16 mouse cellular contexts compared by ENCODE assay signal in the genomic region with DNA sequence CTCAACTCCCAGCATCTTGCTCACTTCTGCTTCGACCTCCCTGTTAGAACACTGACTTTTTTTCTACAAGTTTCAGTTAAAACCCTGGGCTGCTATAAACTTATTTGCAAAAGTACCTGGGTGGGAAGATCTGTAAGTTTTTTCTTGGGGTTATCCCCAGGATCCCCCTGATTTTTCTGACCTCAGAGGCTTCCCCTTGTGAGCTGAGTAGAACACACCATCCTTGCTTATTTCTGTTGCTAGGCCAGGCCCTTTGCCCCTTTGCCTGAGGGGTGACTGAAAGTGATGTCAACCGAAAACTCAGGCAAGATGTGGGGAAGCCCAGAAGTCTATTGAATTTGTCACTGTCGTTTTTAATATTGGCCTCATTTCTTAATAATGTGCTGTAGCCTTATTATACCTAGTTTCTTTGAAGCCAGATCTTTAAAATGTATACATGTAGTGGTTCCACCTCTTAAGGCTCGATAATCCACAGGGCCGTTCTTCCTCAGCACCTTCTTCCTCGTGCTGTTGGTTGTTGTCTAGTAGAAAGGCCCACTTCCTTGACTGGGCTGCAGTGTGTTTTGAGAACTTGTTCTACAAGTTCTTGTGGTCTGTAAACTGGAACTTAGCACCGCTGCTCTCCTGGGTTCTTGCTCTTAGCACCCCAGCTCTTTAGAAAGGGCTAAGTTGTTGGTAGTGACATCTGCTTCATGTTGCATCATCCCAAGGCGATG.
A peak's percentile ranks its signal among the peaks of the same experiment; 100 is the strongest.
DNase-seq lines count a peak whose midpoint lies in the region; ATAC-seq and TF ChIP-seq lines count a peak whose summit lies in the region.
"Had no signal": no experiment of that assay in that cellular context is flagged by ENCODE, and none has a peak within 500 bp of the region (broad histone marks: within the 10 kb centered on the region; RNA-seq: fewer than 3 reads in every experiment).

No protein-coding gene starts in this region.

- peak; percentile 40; the same call in 1 of the 2 replicates for TF ChIP-seq EP300 in CH12.LX (IDR thresholded peaks at IDR 0.05; ENCODE audit: low read length)

- no peak overlapping the region for H3K4me3 ChIP-seq in spleen, adult 2 months (ENCODE audit: extremely low read depth, insufficient read depth, insufficient read length)
- no peak overlapping the region for H3K4me3 ChIP-seq in CH12.LX (replicated peaks in 1 of 3; ENCODE audit: low read depth in 2 of 3, low read length in 2 of 3, poor library complexity in 1 of 3)
- H3K4me3 ChIP-seq in small intestine, adult 2 months (ENCODE audit: low read depth, low read length) = no peak overlapping the region
- no peak overlapping the region for H3K4me3 ChIP-seq in forebrain, embryonic 14.5 days (ENCODE audit: low read depth, low read length)
- no peak overlapping the region for H3K4me3 ChIP-seq in midbrain, embryonic 10.5 days
- H3K4me3 ChIP-seq: limb, embryonic 15.5 days; midbrain, embryonic 12.5 days had no signal

- peaks cover 57% of the 10 kb centered on the region for H3K4me1 ChIP-seq in spleen, adult 2 months (ENCODE audit: control insufficient read depth, insufficient read depth, insufficient read length)
- H3K4me1 ChIP-seq in CH12.LX (ENCODE audit: control insufficient read depth in 1 of 2, insufficient read depth in 2 of 2) = peaks cover 50 to 98% of the 10 kb centered on the region in 2 experiments
- H3K4me1 ChIP-seq in small intestine, adult 2 months (ENCODE audit: control insufficient read depth, insufficient read depth, insufficient read length, low read length) = peaks cover 21% of the 10 kb centered on the region
- H3K4me1 ChIP-seq in forebrain, embryonic 14.5 days (ENCODE audit: control insufficient read depth, insufficient read depth, low read length) = 0 out of 2 replicates have a peak, but pooled peaks cover 2% of the 10 kb centered on the region
- H3K4me1 ChIP-seq in midbrain, embryonic 10.5 days = peaks cover 9% of the 10 kb centered on the region

- peak in 1 of 2 experiments; percentile 39 for DNase-seq in spleen, adult 2 months (ENCODE audit: low read depth in 1 of 2, low spot score in 2 of 2)
- DNase-seq in spleen, postnatal 4 days (ENCODE audit: low spot score in 2 of 2) = no peak
- DNase-seq in CH12.LX (ENCODE audit: extremely low read depth) = peak; percentile 61
- DNase-seq in forebrain, embryonic 14.5 days (ENCODE audit: low spot score) = no peak
- DNase-seq in midbrain, embryonic 10.5 days (ENCODE audit: low spot score) = no peak
- DNase-seq: adrenal gland, adult 8-10 months; cerebellum, adult 8-10 months; gastrocnemius, postnatal 10 days; heart, postnatal 36 days; lung, embryonic 14.5 days; thymus, postnatal 25 days had no signal

- ATAC-seq in inflammation-experienced regulatory T-cells, adult 6 months = peak; percentile 21
- ATAC-seq in forebrain, embryonic 14.5 days = no peak

- peak overlapping the region; percentile 84 for H3K27ac ChIP-seq in spleen, adult 2 months (ENCODE audit: insufficient read depth, low read length)
- peak overlapping the region; percentile 92 for H3K27ac ChIP-seq in CH12.LX (ENCODE audit: insufficient read depth, low read depth)
- peak overlapping the region; percentile 53 for H3K27ac ChIP-seq in small intestine, adult 2 months (ENCODE audit: insufficient read depth, low read depth, low read length)
- no peak overlapping the region for H3K27ac ChIP-seq in forebrain, embryonic 14.5 days (ENCODE audit: low read depth, low read length)
- H3K27ac ChIP-seq in midbrain, embryonic 10.5 days (replicated peaks) = no peak overlapping the region
- H3K27ac ChIP-seq: limb, embryonic 15.5 days; midbrain, embryonic 12.5 days had no signal

- peak overlapping the region; percentile 50 for H3K9ac ChIP-seq in CH12.LX (ENCODE audit: insufficient read depth, low read depth)
- no peak overlapping the region for H3K9ac ChIP-seq in forebrain, embryonic 14.5 days (ENCODE audit: low read length)
- H3K9ac ChIP-seq: limb, embryonic 15.5 days; lung, embryonic 14.5 days; midbrain, embryonic 12.5 days had no signal

- TF ChIP-seq CTCF in spleen, adult 2 months (IDR thresholded peaks at IDR 0.05; ENCODE audit: extremely low read depth, insufficient read depth, insufficient read length, insufficient replicate concordance) = no peak
- TF ChIP-seq CTCF in CH12.LX (conservative IDR thresholded peaks at IDR 0.05 in 1 of 2, IDR thresholded peaks at IDR 0.05 in 1 of 2; ENCODE audit: low read depth in 2 of 2, low read length in 2 of 2) = no peak
- TF ChIP-seq CTCF in small intestine, adult 2 months (IDR thresholded peaks at IDR 0.05; ENCODE audit: extremely low read depth, insufficient read length, insufficient replicate concordance, low read depth, low read length) = no peak

- peaks cover 73% of the 10 kb centered on the region for H3K79me2 ChIP-seq in CH12.LX (replicated peaks; ENCODE audit: control insufficient read depth, extremely low read depth, insufficient read depth, poor library complexity, severe bottlenecking)

- no peak for TF ChIP-seq RAD21 in CH12.LX (IDR thresholded peaks at IDR 0.05; ENCODE audit: low read depth, low read length)

- no peaks in the 10 kb centered on the region for H3K9me3 ChIP-seq in CH12.LX (replicated peaks; ENCODE audit: low read length)
- H3K9me3 ChIP-seq in forebrain, embryonic 14.5 days (replicated peaks; ENCODE audit: control insufficient read depth, low read length) = no peaks in the 10 kb centered on the region
- H3K9me3 ChIP-seq in midbrain, embryonic 10.5 days (replicated peaks) = no peaks in the 10 kb centered on the region
- H3K9me3 ChIP-seq: limb, embryonic 15.5 days; midbrain, embryonic 12.5 days had no signal

- H3K36me3 ChIP-seq in spleen, adult 2 months (ENCODE audit: control insufficient read depth, insufficient read depth, low read length) = no peaks in the 10 kb centered on the region
- H3K36me3 ChIP-seq in CH12.LX (replicated peaks in 1 of 2; ENCODE audit: control insufficient read depth in 1 of 2, insufficient read depth in 1 of 2, low read length in 1 of 2) = peaks cover under 1 to 16% of the 10 kb centered on the region in 2 experiments
- no peaks in the 10 kb centered on the region for H3K36me3 ChIP-seq in small intestine, adult 2 months (ENCODE audit: control insufficient read depth, insufficient read depth, low read length)
- no peaks in the 10 kb centered on the region for H3K36me3 ChIP-seq in forebrain, embryonic 14.5 days (ENCODE audit: control insufficient read depth, insufficient read depth, low read length)
- 0 out of 2 replicates have a peak, but pooled peaks cover 2% of the 10 kb centered on the region for H3K36me3 ChIP-seq in midbrain, embryonic 10.5 days
- H3K36me3 ChIP-seq: limb, embryonic 15.5 days; midbrain, embryonic 12.5 days had no signal

- TF ChIP-seq POLR2A in spleen, adult 2 months (IDR thresholded peaks at IDR 0.05; ENCODE audit: low read depth, low read length) = no peak
- no peak for TF ChIP-seq POLR2A in CH12.LX (IDR thresholded peaks at IDR 0.05; ENCODE audit: low read depth, low read length)
- no peak for TF ChIP-seq POLR2A in small intestine, adult 2 months (IDR thresholded peaks at IDR 0.05; ENCODE audit: low read depth, low read length)

- 18% methylated on average over 8 of the region's 8 CpGs for WGBS in spleen, adult 2 months
- 47% methylated on average over 8 of the region's 8 CpGs for WGBS in small intestine, adult 2 months
- 82% methylated on average over 8 of the region's 8 CpGs for WGBS in forebrain, embryonic 14.5 days
- 89% methylated on average over 8 of the region's 8 CpGs for WGBS in midbrain, embryonic 10.5 days

- H3K4me2 ChIP-seq in CH12.LX (ENCODE audit: insufficient read depth, low read depth, poor library complexity, severe bottlenecking) = peak overlapping the region; percentile 77
- H3K4me2 ChIP-seq in forebrain, embryonic 14.5 days (ENCODE audit: low read length) = no peak overlapping the region
- H3K4me2 ChIP-seq: heart, embryonic 11.5 days; limb, embryonic 15.5 days; lung, embryonic 14.5 days; midbrain, embryonic 12.5 days had no signal

- no peaks in the 10 kb centered on the region for H3K27me3 ChIP-seq in spleen, adult 2 months (ENCODE audit: control insufficient read depth, insufficient read depth, low read length)
- no peaks in the 10 kb centered on the region for H3K27me3 ChIP-seq in CH12.LX (replicated peaks)
- no peaks in the 10 kb centered on the region for H3K27me3 ChIP-seq in small intestine, adult 2 months (ENCODE audit: control insufficient read depth, insufficient read depth, low read length)
- no peaks in the 10 kb centered on the region for H3K27me3 ChIP-seq in forebrain, embryonic 14.5 days (replicated peaks; ENCODE audit: control insufficient read depth, insufficient read depth, low read length)
- H3K27me3 ChIP-seq in midbrain, embryonic 10.5 days (ENCODE audit: low read depth, poor library complexity, severe bottlenecking) = no peaks in the 10 kb centered on the region
- H3K27me3 ChIP-seq: limb, embryonic 15.5 days; midbrain, embryonic 12.5 days had no signal

- in situ Hi-C loops in CH12.LX (cut with MboI; ENCODE audit: low pct_ligation_motif_present, low pct_unique_long_range_greater_than_20kb, low sequenced_read_pairs) = no loop called here

- dilution Hi-C loops in CH12.LX (cut with MboI; ENCODE audit: extremely low pct_ligation_motif_present, extremely low pct_unique_long_range_greater_than_20kb, low sequenced_read_pairs) = no loop called here

TF ChIP-seq in CH12.LX, 34 proteins besides CTCF, POLR2A, EP300 and RAD21 (continues in another document):
- TF ChIP-seq ZMIZ1 (IDR thresholded peaks at IDR 0.05; ENCODE audit: low read depth, low read length) (no peak), BHLHE40 (IDR thresholded peaks at IDR 0.05; ENCODE audit: low read depth, low read length) (peak; percentile 57), JUND (conservative IDR thresholded peaks at IDR 0.05; ENCODE audit: low read depth, low read length) (no peak; the same call in 1 of the 2 replicates), MAFK (IDR thresholded peaks at IDR 0.05; ENCODE audit: insufficient replicate concordance, low read length) (no peak), ZKSCAN1 (IDR thresholded peaks at IDR 0.05; ENCODE audit: borderline replicate concordance, low read depth, low read length) (no peak), USF2 (conservative IDR thresholded peaks at IDR 0.05; ENCODE audit: low read depth, low read length) (no peak), NELFE (IDR thresholded peaks at IDR 0.05; ENCODE audit: low read depth, low read length) (no peak), RCOR1 (conservative IDR thresholded peaks at IDR 0.05; ENCODE audit: low read depth, low read length) (peak; percentile 63; the same call in 1 of the 2 replicates), TCF12 (IDR thresholded peaks at IDR 0.05; ENCODE audit: low read depth, low read length) (0 out of 2 replicates have a peak, but pooled peaks have one; percentile 19), MAX (IDR thresholded peaks at IDR 0.05; ENCODE audit: low read length) (peak; percentile 77), SIN3A (IDR thresholded peaks at IDR 0.05; ENCODE audit: low read length) (peak; percentile 63), MYC (IDR thresholded peaks at IDR 0.05; ENCODE audit: low read depth, low read length) (peak; percentile 19; the same call in 1 of the 2 replicates), NRF1 (IDR thresholded peaks at IDR 0.05; ENCODE audit: low read depth, low read length) (no peak), CHD1 (IDR thresholded peaks at IDR 0.05; ENCODE audit: low read depth, low read length) (peak; percentile 92), ZC3H11A (IDR thresholded peaks at IDR 0.05; ENCODE audit: low read depth, low read length) (no peak)

Comparison
In these comparisons a context has a peak if more than half of its experiments do, and no peak if none do; other contexts are left out.
1. H3K27ac ChIP-seq: peak in spleen, adult 2 months (single experiment), CH12.LX (single experiment) and small intestine, adult 2 months (single experiment); none in forebrain, embryonic 14.5 days (single experiment) and midbrain, embryonic 10.5 days (single experiment).